Mouse (Mus musculus) heart, embryonic 13.5 days (tissue): ENCODE measurements around the gene Tmcc1. TPM values are rescaled to one million over a fixed set of nuclear protein-coding genes. Genes with fewer than 3 reads are reported as not detected.
"Not testable (repeated sequence)": the region's sequence is repeated elsewhere in the genome, so short reads cannot be mapped to it uniquely, and the experiment has no call there.

Source experiments
- ATAC-seq: fragments of 200-750 bp; cut with Nextera tagmentation; 2 replicates; pipeline ENCODE4 v1.8.0; 2017; ENCODE audit warnings: moderate TSS enrichment; ENCODE audit not compliant: insufficient number of reproducible peaks, low FRiP score, low TSS enrichment; ENCODE audit errors: extremely low read depth
- H3K27ac ChIP-seq: fragments of 300-500 bp; sonication (generic); replicated peaks from 2 replicates; pipeline ENCODE4 v1.5.1; 2015; ENCODE audit warnings: moderate library complexity, mild to moderate bottlenecking, inconsistent platforms
- H3K27me3 ChIP-seq: fragments of 300-500 bp; sonication (generic); replicated peaks from 2 replicates; pipeline ENCODE4 v1.6.1; 2015; ENCODE audit warnings: mild to moderate bottlenecking, inconsistent platforms
- H3K36me3 ChIP-seq: fragments of 300-500 bp; sonication (generic); 2 replicates; pipeline ENCODE4 v1.6.1; 2015; ENCODE audit warnings: mild to moderate bottlenecking, inconsistent platforms
- H3K4me1 ChIP-seq: fragments of 300-500 bp; sonication (generic); 2 replicates; pipeline ENCODE4 v1.6.1; 2015; ENCODE audit warnings: inconsistent platforms
- H3K4me2 ChIP-seq: fragments of 300-500 bp; sonication (generic); 2 replicates; pipeline ENCODE4 v1.6.1; 2015; ENCODE audit warnings: inconsistent platforms, mild to moderate bottlenecking, moderate library complexity
- H3K4me3 ChIP-seq: fragments of 300-500 bp; sonication (generic); 2 replicates; pipeline ENCODE4 v1.5.1; 2015; ENCODE audit warnings: moderate library complexity, mild to moderate bottlenecking, inconsistent platforms
- H3K9ac ChIP-seq: fragments of 300-500 bp; sonication (generic); 2 replicates; pipeline ENCODE4 v1.6.1; 2015; ENCODE audit warnings: inconsistent platforms, mild to moderate bottlenecking, moderate library complexity
- H3K9me3 ChIP-seq: fragments of 300-500 bp; sonication (generic); 2 replicates; pipeline ENCODE4 v1.6.1; 2016; ENCODE audit warnings: inconsistent platforms
- WGBS: fragments of 180-500 bp; shearing (Covaris S2); methylation state at CpG from one replicate; pipeline ENCODE4 v1.1.7; 2015; ENCODE audit warnings: mixed read lengths; 5-methylcytosine and 5-hydroxymethylcytosine counted together
- polyA plus RNA-seq: library from polyadenylated mRNA; unstranded; fragments of >200 nt; fragmentation: Nextera tagmentation; extraction: Ambion mirVana; gene quantifications from 2 replicates; pipeline ENCODE4 v1.2.1, GENCODE M21; 2015

Gene Tmcc1
- polyA plus RNA-seq, 1 experiment from 2014 or later: 10.5 TPM

DNA sequence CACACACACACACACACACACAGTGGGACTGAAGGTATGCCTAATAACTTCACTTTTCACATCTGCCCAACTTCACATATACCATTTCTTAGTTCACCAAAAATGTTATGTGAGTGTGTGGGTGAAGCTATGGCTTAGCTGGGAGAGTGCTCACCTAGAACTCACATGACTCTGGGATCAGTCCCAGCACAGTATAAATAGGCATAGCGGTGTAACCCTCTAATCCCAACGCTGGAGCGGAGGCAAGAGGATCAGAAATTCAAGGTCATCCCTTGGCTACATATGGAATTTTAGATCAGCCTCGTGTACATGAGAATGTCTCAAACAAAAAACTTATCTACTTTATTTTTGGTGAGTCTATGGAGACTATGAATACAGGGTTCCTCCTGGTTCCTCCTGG, 119.7 kb downstream of the Tmcc1 start:
- Histone ChIP-seq H3K4me2 (no peak overlapping the region), H3K9me3 (no peaks in the 10 kb centered on the region), H3K9ac (no peak overlapping the region), H3K27ac (peak overlapping the region; percentile 91), H3K4me3 (no peak overlapping the region), H3K27me3 (no peaks in the 10 kb centered on the region), H3K4me1 (peaks cover 69% of the 10 kb centered on the region), H3K36me3 (no peaks in the 10 kb centered on the region)
- 49% methylated on average over 4 of the region's 4 CpGs for WGBS
- no peak for ATAC-seq

DNA sequence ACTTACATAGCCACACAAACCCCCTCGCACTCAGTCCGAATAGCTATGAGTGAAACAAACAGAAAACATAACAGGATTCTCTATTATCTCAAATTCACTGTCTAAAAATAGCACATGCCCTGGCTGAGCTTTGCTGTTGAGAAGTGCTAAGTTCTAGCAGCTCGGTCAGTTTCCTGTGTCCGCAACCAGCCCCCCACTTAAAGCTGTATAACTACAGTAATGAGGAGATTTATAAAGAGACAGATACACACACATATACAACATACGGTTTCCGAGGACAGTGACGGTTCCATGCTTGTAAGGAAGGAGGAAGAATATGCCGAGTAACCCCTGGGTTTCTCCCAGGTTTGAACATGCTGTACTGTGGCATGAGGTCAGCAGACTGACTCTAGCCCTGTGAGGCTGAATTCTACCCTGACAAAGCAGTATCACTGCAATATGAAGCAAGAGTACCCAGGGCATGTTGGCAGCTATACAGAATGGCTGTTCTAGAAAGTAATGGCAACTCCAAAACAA, 120.5 kb downstream of the Tmcc1 start:
- no peak for ATAC-seq
- Histone ChIP-seq H3K27ac (peak overlapping the region; percentile 91), H3K9ac (peak overlapping the region; percentile 76), H3K4me3 (peak overlapping the region; percentile 39), H3K4me2 (peak overlapping the region; percentile 59), H3K27me3 (no peaks in the 10 kb centered on the region), H3K36me3 (no peaks in the 10 kb centered on the region), H3K9me3 (no peaks in the 10 kb centered on the region), H3K4me1 (peaks cover 66% of the 10 kb centered on the region)
- WGBS: 20% methylated on average over 8 of the region's 8 CpGs

DNA sequence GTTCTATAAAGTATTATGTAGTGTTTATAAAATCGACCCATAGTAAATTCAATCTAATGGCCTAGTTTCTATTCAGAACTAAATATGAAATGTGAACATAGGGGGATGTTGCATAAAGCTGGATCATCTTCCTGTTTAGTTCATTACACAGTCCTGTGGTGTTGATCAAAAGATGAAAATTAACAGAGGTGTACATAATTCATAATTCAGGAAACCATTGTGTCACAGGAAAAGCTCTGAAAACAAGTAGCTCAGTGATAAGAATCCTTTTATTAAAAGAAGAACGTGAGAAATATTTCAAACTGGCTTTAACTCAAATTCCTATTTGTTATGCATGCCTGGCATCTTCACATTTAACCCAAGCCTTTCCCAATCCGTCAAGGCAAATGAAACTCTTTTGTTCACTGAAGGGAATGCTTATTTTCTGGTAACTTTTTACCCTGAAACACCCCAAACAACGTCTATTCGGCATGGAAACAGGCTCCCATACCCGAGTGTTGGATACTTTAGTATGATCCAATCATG, 121.0 kb downstream of the Tmcc1 start:
- Histone ChIP-seq H3K27ac (peak overlapping the region; percentile 91), H3K4me3 (peak overlapping the region; percentile 39), H3K36me3 (no peaks in the 10 kb centered on the region), H3K4me2 (peak overlapping the region; percentile 59), H3K4me1 (peaks cover 61% of the 10 kb centered on the region), H3K9ac (peak overlapping the region; percentile 76), H3K27me3 (no peaks in the 10 kb centered on the region), H3K9me3 (no peaks in the 10 kb centered on the region)
- 33% methylated on average over 6 of the region's 6 CpGs for WGBS
- ATAC-seq: no peak

DNA sequence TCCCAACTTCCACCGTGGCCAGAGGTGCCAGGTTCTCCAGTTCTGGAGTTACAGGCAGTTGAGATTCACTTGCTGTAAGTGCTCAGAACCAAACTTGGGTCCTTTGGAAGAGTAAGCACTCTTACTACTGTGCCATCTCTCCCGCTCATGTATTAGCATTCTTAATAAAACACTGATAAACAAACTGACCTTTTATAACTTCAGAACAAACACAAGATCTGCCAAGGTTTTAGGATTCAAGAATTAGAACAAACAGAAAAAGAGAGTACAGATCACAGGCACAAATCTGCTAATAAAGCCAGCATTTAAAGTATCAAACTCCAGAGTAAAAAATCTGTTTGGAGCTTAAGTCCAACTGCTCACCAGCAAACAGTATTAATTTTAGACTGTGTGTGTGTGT, 121.5 kb downstream of the Tmcc1 start:
- Histone ChIP-seq H3K36me3 (no peaks in the 10 kb centered on the region), H3K9ac (0 out of 2 replicates have a peak overlapping the region, but pooled peaks have one; percentile 25), H3K9me3 (no peaks in the 10 kb centered on the region), H3K4me2 (peak overlapping the region; percentile 59), H3K4me3 (no peak overlapping the region), H3K27ac (peak overlapping the region; percentile 91), H3K27me3 (no peaks in the 10 kb centered on the region), H3K4me1 (peaks cover 61% of the 10 kb centered on the region)
- WGBS: 79% methylated on average over 2 of the region's 2 CpGs
- ATAC-seq: no peak

DNA sequence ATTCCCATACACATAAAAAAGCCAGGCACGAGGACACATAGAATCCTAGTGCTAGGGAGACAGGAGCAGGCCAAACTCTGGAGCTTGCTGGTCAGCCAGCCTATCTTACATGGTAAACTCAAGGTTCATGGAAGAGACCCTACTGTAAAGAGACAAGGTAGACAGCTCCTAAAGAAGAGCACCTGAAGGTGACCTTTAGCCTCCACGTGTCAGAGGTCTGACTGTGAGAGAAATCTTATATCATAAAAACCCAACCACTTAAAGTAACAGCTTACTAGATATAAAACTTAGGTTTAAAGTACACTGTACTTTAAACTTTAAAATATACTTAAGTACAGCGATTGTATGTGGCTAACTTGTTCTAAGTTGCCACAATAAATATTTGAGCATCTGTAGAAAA, 122.7 kb downstream of the Tmcc1 start:
- no peaks in the 10 kb centered on the region for H3K9me3 ChIP-seq
- no peaks in the 10 kb centered on the region for H3K27me3 ChIP-seq
- no peak overlapping the region for H3K4me3 ChIP-seq
- ATAC-seq: no peak
- no peaks in the 10 kb centered on the region for H3K36me3 ChIP-seq
- WGBS: 81% methylated on average over 3 of the region's 3 CpGs
- no peak overlapping the region for H3K27ac ChIP-seq
- no peak overlapping the region for H3K9ac ChIP-seq
- no peak overlapping the region for H3K4me2 ChIP-seq
- H3K4me1 ChIP-seq: peaks cover 56% of the 10 kb centered on the region

DNA sequence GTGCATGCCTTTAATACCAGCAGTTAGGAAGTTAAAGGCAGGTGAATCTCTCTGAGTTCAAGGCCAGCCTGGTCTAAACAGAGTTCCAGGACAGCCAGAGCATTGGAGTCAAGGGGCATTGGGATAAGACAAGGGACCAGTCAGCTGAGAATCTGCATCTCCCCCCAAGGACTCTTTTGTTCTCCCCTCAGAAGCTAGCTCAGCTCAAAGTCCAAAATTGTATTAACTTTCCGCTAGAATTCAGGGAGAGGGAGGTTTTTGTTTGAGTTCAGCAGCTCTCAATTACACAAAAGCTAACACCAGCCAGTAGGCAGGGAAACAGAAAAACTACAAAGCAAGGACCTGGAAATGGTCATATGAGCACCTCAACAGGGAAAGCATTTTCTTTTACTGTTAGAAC, 129.8 kb downstream of the Tmcc1 start:
- no peak for ATAC-seq
- 88% methylated on average over 1 of the region's 1 CpGs for WGBS
- Histone ChIP-seq H3K9me3 (no peaks in the 10 kb centered on the region), H3K4me2 (no peak overlapping the region), H3K36me3 (no peaks in the 10 kb centered on the region), H3K27ac (no peak overlapping the region), H3K4me3 (no peak overlapping the region), H3K27me3 (no peaks in the 10 kb centered on the region), H3K9ac (no peak overlapping the region), H3K4me1 (peaks cover 20% of the 10 kb centered on the region)

DNA sequence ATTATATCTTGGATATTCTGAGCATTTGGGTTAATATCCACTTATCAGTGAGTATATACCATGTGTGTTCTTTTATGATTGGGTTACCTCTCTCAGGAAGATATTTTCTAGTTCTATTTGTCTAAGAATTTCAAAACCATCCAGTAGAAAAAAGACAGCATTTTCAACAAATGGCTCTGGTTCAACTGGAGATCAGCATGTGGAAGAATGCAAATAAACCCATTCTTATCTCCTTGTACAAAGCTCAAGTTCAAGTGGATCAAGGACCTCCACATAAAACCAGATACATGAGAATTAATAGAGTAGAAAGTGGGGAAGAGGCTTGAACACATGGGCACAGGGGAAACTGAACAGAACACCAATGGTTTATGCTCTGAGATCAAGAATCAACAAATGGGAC, 133.7 kb downstream of the Tmcc1 start:
- H3K36me3 ChIP-seq, H3K4me2 ChIP-seq, H3K27me3 ChIP-seq, H3K9ac ChIP-seq, H3K4me3 ChIP-seq, H3K9me3 ChIP-seq, ATAC-seq, H3K27ac ChIP-seq: not testable (repeated sequence)
- H3K4me1 ChIP-seq: peaks cover 43% of the 10 kb centered on the region

DNA sequence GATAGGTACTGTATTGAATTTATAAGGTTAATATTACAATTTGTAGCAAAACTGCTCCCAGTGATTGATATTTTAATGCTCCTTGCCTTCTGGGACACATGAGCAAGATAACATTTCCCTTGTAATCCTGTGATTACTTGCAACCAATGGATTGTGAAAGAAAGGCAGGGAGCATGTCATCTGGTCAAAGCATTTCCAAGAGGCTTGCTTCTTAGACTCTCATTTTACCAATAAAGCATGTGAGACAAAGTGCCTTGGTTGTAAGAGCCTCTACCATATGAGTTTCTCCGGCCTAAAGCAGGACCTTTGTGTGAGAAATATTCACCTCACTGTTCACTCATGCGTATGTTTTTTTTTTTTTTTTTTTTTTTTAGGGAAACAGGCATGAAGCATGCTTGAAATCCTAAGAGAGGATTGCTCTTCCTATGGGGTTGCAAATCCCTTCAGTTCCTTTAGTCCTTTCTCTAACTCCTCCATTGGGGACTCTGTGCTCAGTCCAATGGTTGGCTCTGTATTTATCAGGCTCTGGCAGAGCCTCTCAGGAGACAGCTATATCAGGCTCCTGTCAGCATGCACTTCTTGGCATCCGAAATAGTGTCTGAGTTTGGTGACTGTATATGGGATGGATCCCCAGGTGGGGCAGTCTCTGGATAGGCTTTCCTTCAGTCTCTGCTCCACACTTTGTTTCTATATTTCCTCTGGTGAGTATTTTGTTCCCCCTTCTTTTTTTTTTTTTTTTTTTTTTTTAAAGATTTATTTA, 134.6 kb downstream of the Tmcc1 start:
- H3K4me1 ChIP-seq: peaks cover 45% of the 10 kb centered on the region
- WGBS: 50% methylated on average over 3 of the region's 3 CpGs
- H3K27ac ChIP-seq: peak overlapping the region; percentile 71
- no peaks in the 10 kb centered on the region for H3K36me3 ChIP-seq
- no peaks in the 10 kb centered on the region for H3K27me3 ChIP-seq
- no peaks in the 10 kb centered on the region for H3K9me3 ChIP-seq
- H3K9ac ChIP-seq: peak overlapping the region; percentile 12; the same call in 1 of the 2 replicates
- H3K4me3 ChIP-seq: no peak overlapping the region
- ATAC-seq: no peak
- H3K4me2 ChIP-seq: no peak overlapping the region

DNA sequence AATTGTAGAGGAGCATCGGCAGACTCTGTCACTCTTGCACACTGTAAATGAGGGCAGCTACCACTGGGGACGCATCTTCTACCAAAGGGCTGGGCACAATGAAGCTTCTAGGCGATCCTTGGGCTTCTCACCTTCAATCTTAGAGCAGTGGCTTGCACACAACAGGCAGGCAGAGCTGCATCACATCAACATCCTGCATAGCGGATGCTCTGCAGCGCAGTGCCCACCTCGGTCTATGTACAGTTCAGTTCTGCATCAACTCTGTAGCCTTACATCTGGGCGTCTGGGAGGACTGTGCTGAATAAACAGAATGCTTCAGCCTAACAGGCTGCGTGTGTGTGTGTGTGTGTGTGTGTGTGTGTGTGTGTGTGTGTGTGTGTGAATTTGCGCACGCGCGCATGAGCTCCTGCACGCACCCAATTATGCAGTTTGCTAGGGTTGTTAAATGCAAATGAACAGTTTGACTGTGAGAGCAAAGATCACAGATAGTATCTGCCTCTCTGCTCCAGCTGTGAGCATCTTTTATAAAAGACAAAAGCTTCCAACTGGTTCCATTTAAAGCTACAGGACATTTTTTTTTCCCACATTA, 136.5 kb downstream of the Tmcc1 start:
- no peaks in the 10 kb centered on the region for H3K27me3 ChIP-seq
- ATAC-seq: no peak
- H3K27ac ChIP-seq: no peak overlapping the region
- no peak overlapping the region for H3K4me2 ChIP-seq
- no peaks in the 10 kb centered on the region for H3K9me3 ChIP-seq
- H3K4me1 ChIP-seq: peaks cover 50% of the 10 kb centered on the region
- H3K4me3 ChIP-seq: no peak overlapping the region
- H3K36me3 ChIP-seq: no peaks in the 10 kb centered on the region
- H3K9ac ChIP-seq: no peak overlapping the region
- WGBS: 49% methylated on average over 13 of the region's 13 CpGs

DNA sequence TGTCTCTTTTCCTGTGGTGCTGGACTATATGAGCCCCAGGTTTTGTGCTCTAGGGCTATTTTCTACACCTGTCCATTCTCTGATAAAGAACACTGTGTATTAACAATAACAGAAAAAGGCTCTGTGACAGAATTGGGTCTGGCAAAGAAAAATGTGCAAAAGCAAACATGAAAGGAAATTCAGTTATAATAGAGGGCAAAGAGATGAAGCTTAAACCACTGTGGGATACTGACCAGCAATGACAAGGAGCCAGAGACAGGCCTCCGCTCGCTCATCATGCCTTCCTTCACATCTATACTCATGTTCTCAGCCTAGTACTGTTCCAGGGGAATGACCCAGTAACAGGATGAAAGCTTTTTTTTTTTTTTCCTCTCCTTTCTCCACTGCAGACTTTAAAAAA, 137.5 kb downstream of the Tmcc1 start:
- Histone ChIP-seq H3K9me3 (no peaks in the 10 kb centered on the region), H3K36me3 (no peaks in the 10 kb centered on the region), H3K4me3 (no peak overlapping the region), H3K4me2 (no peak overlapping the region), H3K27me3 (no peaks in the 10 kb centered on the region), H3K9ac (no peak overlapping the region), H3K4me1 (peaks cover 42% of the 10 kb centered on the region), H3K27ac (no peak overlapping the region)
- WGBS: 84% methylated on average over 2 of the region's 2 CpGs
- ATAC-seq: no peak

DNA sequence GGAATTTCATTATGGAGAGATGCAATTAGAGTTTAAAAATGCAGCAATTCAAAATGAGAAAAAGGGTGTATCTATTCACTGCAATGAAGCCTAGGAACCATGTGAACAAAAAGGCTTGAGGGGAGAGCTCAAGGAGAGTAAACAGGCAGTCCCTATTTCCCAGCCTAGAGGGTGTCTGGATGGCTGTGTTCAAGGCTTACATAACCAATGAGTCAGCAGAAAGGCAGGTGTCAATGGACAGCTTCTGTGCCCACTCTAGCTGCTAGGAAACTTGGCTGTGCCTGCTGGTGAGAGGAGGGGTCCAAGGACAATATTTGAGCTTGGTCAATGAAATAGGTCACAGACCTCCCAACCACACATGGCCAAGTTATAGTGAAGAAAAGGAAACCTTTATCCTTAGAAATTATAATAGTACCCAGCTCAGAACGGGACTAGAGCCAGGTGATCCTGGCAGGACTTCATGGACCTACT, 138.2 kb downstream of the Tmcc1 start:
- Histone ChIP-seq H3K27ac (no peak overlapping the region), H3K9me3 (no peaks in the 10 kb centered on the region), H3K4me3 (no peak overlapping the region), H3K4me2 (no peak overlapping the region), H3K27me3 (no peaks in the 10 kb centered on the region), H3K4me1 (peaks cover 44% of the 10 kb centered on the region), H3K36me3 (no peaks in the 10 kb centered on the region), H3K9ac (no peak overlapping the region)
- WGBS: 74% methylated on average over 1 of the region's 1 CpGs
- ATAC-seq: no peak
